Mouse (Mus musculus) large intestine, adult 2 months (tissue): ENCODE measurements at regions not wholly inside any gene's neighbourhood (a gene's known extent, or its start where the extent isn't known, plus 50 kb on each side); places are given as distances from the start of the nearest gene placed in this dataset.

Source experiments
- DNase-seq: peaks from one replicate; pipeline ENCODE4 v3.0.0-alpha.2; 2012; ENCODE audit warnings: low read depth, low spot score
- WGBS: fragments of 180-500 bp; shearing (Covaris S2); methylation state at CpG from one replicate; pipeline ENCODE4 v1.1.7; 2018; 5-methylcytosine and 5-hydroxymethylcytosine counted together

GRCm38 (mm10) chr15:51601128-51601855 is 2283.4 kb upstream of the Gm7489 start:
- no peak for DNase-seq
- WGBS: 67% methylated on average over 10 of the region's 10 CpGs

GRCm38 (mm10) chr15:51621455-51621854 is 2263.3 kb upstream of the Gm7489 start:
- 87% methylated on average over 6 of the region's 6 CpGs for WGBS
- DNase-seq: no peak

- DNase-seq: no peak
- WGBS: 85% methylated on average over 5 of the region's 5 CpGs
These were observed 2257.2 kb upstream of the Gm7489 start for GRCm38 (mm10) chr15:51627463-51627862.

GRCm38 (mm10) chr15:51628518-51628917 is 2256.2 kb upstream of the Gm7489 start:
- DNase-seq: no peak
- 48% methylated on average over 4 of the region's 4 CpGs for WGBS

GRCm38 (mm10) chr15:51631881-51632280 is 2252.8 kb upstream of the Gm7489 start:
- DNase-seq: no peak
- 75% methylated on average over 10 of the region's 10 CpGs for WGBS

- no peak for DNase-seq
- 90% methylated on average over 6 of the region's 6 CpGs for WGBS
These were observed 2251.6 kb upstream of the Gm7489 start for GRCm38 (mm10) chr15:51633068-51633467.

GRCm38 (mm10) chr15:51634726-51635125 is 2250.0 kb upstream of the Gm7489 start:
- 57% methylated on average over 7 of the region's 7 CpGs for WGBS
- DNase-seq: no peak

GRCm38 (mm10) chr15:51635129-51635920 is 2249.4 kb upstream of the Gm7489 start:
- WGBS: 61% methylated on average over 21 of the region's 21 CpGs
- DNase-seq: no peak

GRCm38 (mm10) chr15:51637570-51637969 is 2247.1 kb upstream of the Gm7489 start:
- WGBS: 87% methylated on average over 1 of the region's 1 CpGs

GRCm38 (mm10) chr15:51643772-51644311 is 2240.9 kb upstream of the Gm7489 start:
- no peak for DNase-seq
- whole genome bisulfite sequencing: 76% methylated on average over 6 of the region's 6 CpGs

More at GRCm38 (mm10) chr15:51637570-51637969, 2247.1 kb upstream of the Gm7489 start:
- no peak for DNase-seq

- no peak for DNase-seq
- 25% methylated on average over 2 of the region's 2 CpGs for WGBS
These were observed 2238.4 kb upstream of the Gm7489 start for GRCm38 (mm10) chr15:51646304-51646703.

GRCm38 (mm10) chr15:51652497-51652896 is 2232.2 kb upstream of the Gm7489 start:
- DNase-seq: no peak
- 57% methylated on average over 4 of the region's 4 CpGs for WGBS

- 85% methylated on average over 1 of the region's 1 CpGs for WGBS
- DNase-seq: no peak
These were observed 2227.1 kb upstream of the Gm7489 start for GRCm38 (mm10) chr15:51657621-51658020.

- DNase-seq: no peak
- 68% methylated on average over 3 of the region's 3 CpGs for WGBS
These were observed 2216.4 kb upstream of the Gm7489 start for GRCm38 (mm10) chr15:51668340-51668739.

GRCm38 (mm10) chr15:51671667-51672372 is 2212.9 kb upstream of the Gm7489 start:
- DNase-seq: no peak
- WGBS: 75% methylated on average over 18 of the region's 18 CpGs

GRCm38 (mm10) chr15:51673483-51673882 is 2211.2 kb upstream of the Gm7489 start:
- no peak for DNase-seq

GRCm38 (mm10) chr15:51675291-51675690 is 2209.4 kb upstream of the Gm7489 start:
- 67% methylated on average over 4 of the region's 4 CpGs for WGBS
- no peak for DNase-seq

More at GRCm38 (mm10) chr15:51673483-51673882, 2211.2 kb upstream of the Gm7489 start:
- WGBS: 77% methylated on average over 1 of the region's 1 CpGs

- 83% methylated on average over 3 of the region's 3 CpGs for WGBS
- DNase-seq: no peak
These were observed 2208.0 kb upstream of the Gm7489 start for GRCm38 (mm10) chr15:51676694-51677093.

GRCm38 (mm10) chr15:51677266-51677665 is 2207.4 kb upstream of the Gm7489 start:
- no peak for DNase-seq
- 61% methylated on average over 4 of the region's 4 CpGs for WGBS
